Mouse (Mus musculus) spleen, adult 2 months (tissue): ENCODE results near the gene Wdr93.

Experiments used
- CTCF ChIP-seq: fragments of 200-500 bp; IDR thresholded peaks from 2 replicates; pipeline ENCODE4 v1.5.1; 2011; ENCODE audit warnings: mild to moderate bottlenecking, inconsistent platforms; ENCODE audit not compliant: insufficient read depth, insufficient read length, insufficient replicate concordance; ENCODE audit errors: extremely low read depth
- POLR2A ChIP-seq: fragments of 200-500 bp; IDR thresholded peaks from 2 replicates; pipeline ENCODE4 v1.6.1; 2011; ENCODE audit warnings: low read depth, low read length, inconsistent platforms

DNA sequence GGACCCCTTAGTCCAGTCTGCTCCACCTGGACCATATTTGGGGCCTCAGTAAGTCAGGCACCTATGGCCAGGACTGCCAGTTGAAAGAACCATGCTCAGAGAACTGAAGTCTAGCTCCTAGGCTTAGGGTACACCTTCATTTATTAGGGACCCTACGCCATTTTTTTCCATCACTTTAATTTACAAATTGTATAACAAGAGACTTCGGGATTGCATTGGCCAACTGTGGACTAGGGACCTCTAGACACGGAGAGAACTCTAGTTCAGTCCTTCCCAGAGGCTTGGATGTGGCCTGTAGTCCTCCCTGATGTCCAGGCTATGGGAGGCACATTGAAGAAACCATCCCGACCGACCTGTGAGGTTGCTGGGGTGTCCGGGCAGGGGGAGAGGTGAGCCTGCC, 50.7 kb downstream of the Wdr93 start, which contains the start of gene Mesp1:
- no peak for TF ChIP-seq CTCF
- no peak for TF ChIP-seq POLR2A
